Mouse (Mus musculus): Measurements from ENCODE around the gene Ccdc80.

Ccdc80 gene

DNA sequence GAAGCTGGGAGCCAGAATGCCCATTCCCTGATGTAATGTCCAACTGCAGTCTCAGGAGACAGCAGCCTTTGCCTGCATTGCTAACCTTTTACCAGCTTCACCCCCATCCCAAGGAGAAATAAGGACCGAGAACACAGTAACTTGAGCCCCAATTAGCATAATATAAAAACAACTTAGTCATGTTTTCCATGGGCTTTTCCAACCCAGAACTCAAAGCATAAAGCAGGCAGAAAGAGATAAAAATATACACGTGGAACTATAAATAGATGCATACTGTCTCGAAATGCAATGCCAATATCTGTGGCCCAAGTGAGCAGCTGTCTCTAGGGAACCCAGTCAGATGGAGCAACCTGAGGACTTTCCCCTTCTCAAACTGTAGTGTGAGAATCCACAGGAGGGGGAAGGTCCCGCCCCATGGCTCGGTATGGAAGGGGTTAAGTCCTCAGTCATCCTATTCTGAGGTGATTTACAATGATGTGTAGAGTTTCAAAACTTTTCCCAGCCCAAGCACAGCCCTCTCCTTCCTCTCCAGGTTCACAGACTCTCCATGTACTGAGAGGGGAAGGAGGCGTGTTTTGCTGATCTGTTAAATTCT lies at the start of gene Ccdc80:
Gene Ccdc80 (plus strand): TSS at position 266 of the 595 bp plus-strand sequence.
- peak; percentile 50 to 54 for DNase-seq (ENCODE audit: low spot score in 2 of 2)

GRCm38 (mm10) chr16:45044844-45045243 lies 48.4 kb upstream of the Ccdc80 start:
- DNase-seq (ENCODE audit: low spot score in 2 of 2), result no peak

- DNase-seq (ENCODE audit: low spot score in 2 of 2), result no peak
These were observed 36.0 kb upstream of the Ccdc80 start for GRCm38 (mm10) chr16:45057222-45057621.

DNA sequence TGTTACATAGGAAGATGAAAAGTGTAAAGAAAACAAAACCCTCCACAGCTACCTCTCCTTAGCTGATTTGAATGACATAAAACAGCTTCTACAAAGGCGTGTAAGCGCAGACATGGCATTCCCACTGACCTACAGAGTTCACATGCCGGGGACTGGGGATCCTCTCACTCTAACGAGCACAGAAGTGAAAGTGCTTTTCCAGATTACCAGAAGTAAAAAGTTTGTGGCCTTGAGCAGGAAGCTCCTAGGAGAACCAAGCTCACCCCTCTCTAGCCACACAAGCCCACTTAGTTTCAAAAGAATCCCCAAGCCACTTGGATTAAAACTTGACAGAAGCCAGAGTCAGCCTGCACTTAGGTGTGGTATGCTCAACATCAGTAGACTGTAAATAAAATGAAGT lies 35.3 kb upstream of the Ccdc80 start:
- no peak for DNase-seq (ENCODE audit: low spot score in 2 of 2)

- no peak for DNase-seq (ENCODE audit: low spot score in 2 of 2)
These were observed 32.1 kb upstream of the Ccdc80 start for GRCm38 (mm10) chr16:45061140-45061539.

- peak; percentile 91 for DNase-seq (ENCODE audit: low spot score in 2 of 2)
These were observed 22.7 kb upstream of the Ccdc80 start for GRCm38 (mm10) chr16:45070383-45071083.

DNA sequence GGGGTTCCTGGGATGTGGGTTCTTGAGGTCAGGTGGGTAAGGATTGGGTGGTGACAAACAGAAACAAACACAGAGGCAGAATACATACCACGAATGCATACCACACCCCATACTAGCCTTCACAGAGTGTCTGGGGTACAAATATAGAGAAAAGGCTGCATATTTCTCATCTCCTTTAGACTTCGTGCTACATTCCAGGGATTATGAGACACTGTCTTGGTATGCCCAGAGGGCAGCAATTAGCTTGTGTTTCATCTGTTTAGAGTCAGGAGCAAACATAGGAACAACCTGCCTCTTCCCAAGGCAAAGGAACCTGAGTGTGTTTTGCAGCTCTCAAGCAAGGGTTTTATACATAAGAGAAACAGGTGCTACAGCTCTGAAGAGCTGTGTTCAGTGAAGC lies 21.8 kb upstream of the Ccdc80 start:
- DNase-seq (ENCODE audit: low spot score in 2 of 2), result no peak

- no peak for DNase-seq (ENCODE audit: low spot score in 2 of 2)
These were observed 15.6 kb upstream of the Ccdc80 start for GRCm38 (mm10) chr16:45077517-45078080.

DNA sequence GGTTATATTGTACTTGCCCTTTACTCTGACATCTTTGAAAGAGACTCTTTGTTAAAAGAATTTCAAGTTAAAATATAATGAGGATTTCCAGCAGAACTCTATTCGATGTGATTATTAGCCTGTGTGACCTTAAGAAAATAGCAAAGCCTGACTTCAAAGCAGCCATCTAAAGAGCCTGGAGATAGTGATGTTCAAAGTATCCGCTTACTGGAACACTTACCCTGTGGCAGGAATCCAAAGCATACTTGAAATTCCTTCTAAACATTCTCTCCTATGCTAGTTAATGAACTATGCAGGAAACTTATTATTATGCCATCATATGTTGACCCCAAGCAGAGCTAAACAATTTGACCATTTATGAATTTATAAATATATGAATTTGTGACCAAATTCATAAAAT lies 13.9 kb upstream of the Ccdc80 start:
- no peak for DNase-seq (ENCODE audit: low spot score in 2 of 2)

GRCm38 (mm10) chr16:45088842-45089241 lies 4.4 kb upstream of the Ccdc80 start:
- no peak for DNase-seq (ENCODE audit: low spot score in 2 of 2)

- DNase-seq (ENCODE audit: low spot score in 2 of 2), result peak; percentile 68 to 72
These were observed 3.2 kb upstream of the Ccdc80 start for GRCm38 (mm10) chr16:45090005-45090404.

- peak in 1 of 2 experiments; percentile 50 for DNase-seq (ENCODE audit: low spot score in 2 of 2)
These were observed 1.0 kb downstream of the Ccdc80 start for GRCm38 (mm10) chr16:45094136-45094756.

DNA sequence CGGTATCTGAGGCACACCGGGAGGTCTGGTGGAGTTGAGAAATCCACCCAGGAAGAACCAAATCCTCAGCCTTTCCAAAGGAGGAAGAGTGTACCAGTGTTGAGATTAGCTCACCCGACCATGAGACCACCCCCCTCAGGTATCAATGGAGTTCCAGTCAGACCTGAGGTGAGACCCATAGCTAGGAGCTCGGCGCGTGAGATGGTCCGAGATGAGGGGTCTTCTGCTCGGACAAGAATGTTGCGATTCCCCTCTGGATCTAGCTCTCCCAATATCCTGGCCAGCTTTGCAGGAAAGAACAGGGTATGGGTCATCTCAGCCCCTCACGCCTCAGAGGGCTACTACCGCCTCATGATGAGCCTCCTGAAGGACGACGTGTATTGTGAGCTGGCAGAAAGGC lies 1.8 kb downstream of the Ccdc80 start:
- DNase-seq (ENCODE audit: low spot score in 2 of 2), result no peak

DNA sequence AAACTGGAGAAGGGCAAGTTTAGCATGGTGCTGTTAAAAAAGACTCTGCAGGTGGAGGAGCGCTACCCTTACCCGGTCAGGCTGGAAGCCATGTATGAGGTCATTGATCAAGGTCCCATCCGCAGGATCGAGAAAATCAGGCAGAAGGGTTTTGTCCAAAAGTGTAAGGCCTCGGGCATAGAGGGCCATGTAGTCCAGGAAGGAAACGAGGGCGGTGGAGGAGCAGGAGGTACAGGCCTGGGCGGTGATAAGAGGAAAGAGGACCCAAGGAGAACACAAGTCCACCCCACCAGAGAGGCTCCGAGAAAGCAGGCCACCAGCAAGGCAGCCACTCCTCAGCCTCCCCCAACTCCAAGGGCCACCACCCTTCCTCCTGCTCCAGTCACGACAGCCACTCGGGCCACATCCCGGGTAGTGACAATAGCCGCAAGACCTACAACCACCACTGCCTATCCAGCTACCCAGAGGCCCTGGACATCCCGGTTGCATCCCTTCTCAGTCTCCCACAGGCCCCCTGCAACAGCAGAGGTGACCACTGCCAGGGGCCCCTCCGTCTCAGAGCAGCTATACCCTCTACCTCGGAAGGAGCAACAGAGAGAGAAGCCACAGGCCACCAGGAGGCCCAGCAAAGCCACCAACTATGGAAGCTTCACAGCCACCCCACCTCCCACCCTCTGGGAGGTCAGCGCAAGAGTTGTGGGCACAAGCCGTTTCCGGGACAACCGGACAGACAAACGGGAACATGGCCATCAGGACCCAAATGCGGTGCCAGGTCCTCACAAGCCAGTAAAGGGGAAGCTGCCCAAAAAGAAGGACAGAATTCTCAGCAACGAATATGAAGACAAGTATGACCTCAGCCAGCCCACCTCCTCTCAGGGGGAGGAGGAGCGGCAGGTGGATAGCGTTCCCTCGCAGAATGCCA lies 2.6 kb downstream of the Ccdc80 start:
- DNase-seq (ENCODE audit: low spot score in 2 of 2), result no peak

DNA sequence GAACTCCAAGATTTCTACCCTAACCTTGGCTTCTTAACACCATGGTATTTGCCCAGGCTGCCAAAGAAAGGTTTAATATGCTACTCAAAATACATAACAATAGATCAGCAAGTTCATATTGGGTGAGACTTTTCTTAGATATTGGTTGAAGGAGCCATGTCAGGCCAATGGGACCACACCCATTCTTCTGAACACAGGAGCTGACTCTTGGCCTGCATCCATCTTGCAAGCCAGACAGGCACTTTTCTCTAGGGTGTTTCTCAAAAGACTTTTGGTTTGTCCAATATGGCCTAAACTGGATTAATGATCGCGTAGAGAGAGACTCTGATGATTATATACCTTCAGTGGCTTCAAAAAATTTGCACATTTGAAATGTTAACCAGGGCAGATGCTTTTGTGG lies 4.3 kb downstream of the Ccdc80 start:
- peak in 1 of 2 experiments; percentile 38 for DNase-seq (ENCODE audit: low spot score in 2 of 2)

DNA sequence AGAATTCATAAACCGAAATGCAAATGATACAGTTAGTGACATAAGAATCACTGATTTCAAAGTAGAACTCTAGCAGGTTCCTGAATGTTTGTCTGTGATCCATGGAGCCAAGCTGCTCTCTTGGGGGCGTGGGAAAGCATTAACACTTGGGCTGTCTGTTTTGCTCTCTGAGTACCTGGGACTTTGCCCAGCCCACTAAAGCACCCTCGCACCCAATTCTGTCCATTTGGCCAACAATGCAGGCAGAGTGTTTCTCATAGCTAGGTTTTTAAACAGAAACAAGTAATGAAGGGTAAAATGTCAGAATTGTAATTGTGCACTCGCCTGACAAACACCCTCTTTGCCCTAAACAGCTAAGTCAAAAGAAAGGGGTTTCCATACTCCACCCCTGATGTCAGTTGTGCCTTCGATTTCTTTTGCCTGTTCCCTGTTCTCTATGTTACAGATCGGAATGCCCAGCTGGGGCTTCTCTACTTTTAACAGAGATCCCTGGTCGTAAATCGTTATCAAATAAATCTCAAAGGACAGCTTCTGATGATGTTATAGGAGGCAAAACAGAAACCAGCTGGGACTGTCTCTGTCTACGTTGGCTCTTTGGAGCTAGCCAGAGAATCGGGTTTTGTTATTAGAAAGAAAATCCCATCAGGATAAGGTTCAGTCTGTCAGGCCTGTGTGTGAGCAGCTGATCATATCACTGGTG lies 5.1 kb downstream of the Ccdc80 start:
- no peak for DNase-seq (ENCODE audit: low spot score in 2 of 2)

GRCm38 (mm10) chr16:45098886-45099210 lies 5.6 kb downstream of the Ccdc80 start:
- no peak for DNase-seq (ENCODE audit: low spot score in 2 of 2)

- peak; percentile 58 to 69 for DNase-seq (ENCODE audit: low spot score in 2 of 2)
These were observed 7.7 kb downstream of the Ccdc80 start for GRCm38 (mm10) chr16:45100892-45101291.

DNA sequence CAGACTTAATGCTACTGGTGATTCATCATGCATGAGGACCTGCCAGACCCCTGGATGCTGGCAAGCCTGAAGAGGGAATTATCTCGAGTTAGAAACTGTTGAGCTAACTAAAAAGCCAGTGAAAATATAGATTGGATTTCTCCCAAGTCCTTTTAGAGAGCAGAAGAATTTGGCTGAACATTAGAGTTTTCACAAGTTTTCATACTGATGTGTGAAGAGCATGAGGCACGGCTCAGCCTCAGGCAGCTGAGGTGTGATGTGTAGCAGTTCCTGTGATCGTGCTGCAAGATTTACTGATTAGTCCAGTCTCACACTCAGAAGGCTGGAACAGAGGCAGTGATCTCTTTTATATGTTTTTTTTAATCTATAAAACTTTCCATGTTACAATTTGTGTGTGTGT lies 11.8 kb downstream of the Ccdc80 start:
- no peak for DNase-seq (ENCODE audit: low spot score in 2 of 2)

- DNase-seq (ENCODE audit: low spot score in 2 of 2), result no peak
These were observed 15.1 kb downstream of the Ccdc80 start for GRCm38 (mm10) chr16:45108203-45108878.

- peak; percentile 70 to 77 for DNase-seq (ENCODE audit: low spot score in 2 of 2)
These were observed 17.3 kb downstream of the Ccdc80 start for GRCm38 (mm10) chr16:45110498-45110897.
